Mouse (Mus musculus): ENCODE results near the gene Mydgf. TPM values are rescaled to one million over a fixed set of nuclear protein-coding genes. Genes with fewer than 3 reads are reported as not detected.

Mydgf gene
- 112 and 113 TPM in 2 replicates for polyA plus RNA-seq (2015; fragmentation: Nextera tagmentation; extraction: Ambion mirVana)

DNA sequence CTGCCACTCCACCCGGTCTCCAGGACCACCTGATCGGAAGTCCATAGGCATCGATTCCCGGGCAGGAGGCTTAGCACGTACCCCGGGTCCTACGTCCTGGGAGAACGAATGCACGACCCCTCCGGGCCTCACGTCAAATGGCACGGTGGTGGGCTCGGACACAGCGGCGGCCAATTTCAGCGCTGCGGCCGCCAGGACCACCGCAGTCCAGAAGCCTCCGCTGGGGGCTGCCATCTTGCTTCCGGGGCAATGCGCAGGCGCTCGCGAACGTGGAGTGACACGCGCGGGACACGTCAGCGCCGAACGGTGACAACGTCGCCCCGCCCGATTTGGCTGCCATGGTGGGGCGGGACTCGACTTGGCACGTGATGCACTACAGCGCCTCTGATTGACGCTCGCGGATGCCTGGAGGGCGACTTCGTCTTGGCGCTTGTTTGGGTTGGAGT is at the start of gene Mydgf:
Mydgf (minus strand) TSS at position 263 of the 446 bp plus-strand sequence.
- under 1% methylated on average over 47 of the region's 47 CpGs for WGBS
- Histone ChIP-seq H3K27ac (peak within 1 kb of the TSS; percentile 83), H3K4me2 (peak within 1 kb of the TSS; percentile 76), H3K9me3 (no peaks in the 10 kb centered on the region), H3K27me3 (replicated peaks) (no peaks in the 10 kb centered on the region), H3K4me3 (replicated peaks) (peak within 1 kb of the TSS; percentile 85), H3K4me1 (peaks cover 25% of the 10 kb centered on the region), H3K9ac (peak within 1 kb of the TSS; percentile 76), H3K36me3 (peaks cover 29% of the 10 kb centered on the region)
- ATAC-seq (ENCODE audit: insufficient read depth, low FRiP score, low read depth) = peak; percentile 91

DNA sequence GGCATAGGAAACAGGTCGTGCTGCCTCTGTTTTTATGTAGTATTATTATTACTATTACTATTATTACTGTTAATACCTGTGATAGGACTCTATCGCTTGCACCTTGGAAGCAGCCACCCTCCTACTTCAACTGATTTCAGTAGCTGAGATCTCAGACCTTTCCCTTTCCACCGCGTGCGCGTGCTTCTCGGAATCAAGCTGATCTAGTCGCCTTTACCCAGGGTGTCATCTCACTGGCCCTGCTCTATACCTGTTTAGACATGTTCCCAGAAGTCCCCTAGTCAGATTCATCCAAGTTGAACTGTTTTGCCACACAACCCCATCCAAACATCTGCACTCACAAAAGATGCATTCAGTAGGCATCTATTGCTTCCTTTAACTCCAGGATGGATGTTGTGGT is 49.7 kb upstream of the Mydgf start:
- 48% methylated on average over 8 of the region's 8 CpGs for WGBS
- Histone ChIP-seq H3K36me3 (no peaks in the 10 kb centered on the region), H3K4me3 (replicated peaks) (no peak overlapping the region), H3K9ac (no peak overlapping the region), H3K27me3 (replicated peaks) (no peaks in the 10 kb centered on the region), H3K9me3 (no peaks in the 10 kb centered on the region), H3K4me1 (no peaks in the 10 kb centered on the region), H3K4me2 (no peak overlapping the region), H3K27ac (no peak overlapping the region)
- ATAC-seq (ENCODE audit: insufficient read depth, low FRiP score, low read depth) = no peak

DNA sequence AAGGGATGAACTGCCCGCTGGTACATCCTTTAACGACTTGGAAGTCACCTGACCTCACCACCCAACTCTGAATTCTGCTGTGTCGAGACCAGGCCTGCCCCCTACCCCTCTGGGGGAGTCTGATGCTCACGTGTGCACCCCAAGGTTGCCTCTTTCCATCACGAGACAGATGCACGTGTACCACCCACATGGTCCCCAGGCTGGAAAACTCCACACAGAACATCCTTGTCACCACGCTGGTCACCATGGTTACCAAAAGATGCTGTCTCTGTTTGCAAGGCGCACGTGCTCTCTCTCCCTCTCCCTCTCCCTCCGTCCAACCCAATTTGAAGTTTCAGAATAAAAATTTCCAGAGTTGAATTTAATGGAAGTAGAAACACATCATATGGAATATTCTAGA is 46.2 kb upstream of the Mydgf start:
- WGBS = 58% methylated on average over 10 of the region's 10 CpGs
- H3K36me3 ChIP-seq = no peaks in the 10 kb centered on the region
- no peak overlapping the region for H3K27ac ChIP-seq
- no peaks in the 10 kb centered on the region for H3K9me3 ChIP-seq
- no peak overlapping the region for H3K4me3 ChIP-seq (replicated peaks)
- no peak for ATAC-seq (ENCODE audit: insufficient read depth, low FRiP score, low read depth)
- H3K27me3 ChIP-seq (replicated peaks) = no peaks in the 10 kb centered on the region
- H3K4me2 ChIP-seq = no peak overlapping the region
- H3K9ac ChIP-seq = no peak overlapping the region
- H3K4me1 ChIP-seq = no peaks in the 10 kb centered on the region

DNA sequence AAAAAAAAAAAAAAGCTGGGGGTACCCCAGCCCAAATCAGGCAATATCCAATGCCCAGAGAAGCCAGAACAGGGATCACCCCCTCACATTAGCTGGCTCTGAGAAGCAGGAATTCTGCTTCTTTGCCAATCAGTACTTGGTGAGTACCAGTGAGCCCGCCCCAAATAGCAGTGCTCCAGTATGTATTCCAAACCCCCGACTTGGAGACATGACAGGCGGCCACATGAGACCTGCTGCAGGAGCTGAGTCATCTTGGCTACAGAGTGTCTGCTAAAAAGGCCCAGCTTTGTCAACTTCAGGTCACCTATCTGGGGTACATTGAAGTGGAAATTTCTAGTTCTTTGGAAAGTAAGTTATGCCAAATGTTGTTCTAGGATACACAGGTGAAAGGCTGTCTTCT is 42.8 kb upstream of the Mydgf start:
- Histone ChIP-seq H3K9ac (no peak overlapping the region), H3K36me3 (no peaks in the 10 kb centered on the region), H3K4me2 (no peak overlapping the region), H3K9me3 (no peaks in the 10 kb centered on the region), H3K4me1 (no peaks in the 10 kb centered on the region), H3K4me3 (replicated peaks) (no peak overlapping the region), H3K27ac (no peak overlapping the region), H3K27me3 (replicated peaks) (no peaks in the 10 kb centered on the region)
- WGBS = 70% methylated on average over 3 of the region's 3 CpGs
- ATAC-seq (ENCODE audit: insufficient read depth, low FRiP score, low read depth) = no peak

DNA sequence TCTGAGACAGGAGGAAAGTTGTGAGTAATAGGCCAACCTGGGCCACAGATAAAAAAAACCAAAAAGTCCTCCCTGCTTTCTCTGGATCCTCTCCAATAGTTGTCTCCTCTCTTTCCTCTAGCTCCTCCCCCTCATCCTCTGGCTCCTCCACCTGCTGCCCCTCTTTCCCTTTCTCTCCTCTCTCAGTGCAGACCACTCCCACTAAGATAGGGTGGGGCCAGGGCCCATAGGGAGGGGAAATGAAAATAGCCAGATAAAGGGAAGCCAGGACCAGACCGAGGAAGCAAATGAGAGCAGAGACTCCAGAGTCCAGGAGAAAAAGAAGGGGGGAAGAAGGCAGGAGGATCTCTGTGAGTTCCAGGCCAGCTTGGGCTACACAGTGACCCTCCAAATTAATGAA is 41.2 kb upstream of the Mydgf start:
- Histone ChIP-seq H3K4me1 (no peaks in the 10 kb centered on the region), H3K4me2 (no peak overlapping the region), H3K27ac (no peak overlapping the region), H3K9ac (no peak overlapping the region), H3K4me3 (replicated peaks) (no peak overlapping the region), H3K27me3 (replicated peaks) (no peaks in the 10 kb centered on the region), H3K9me3 (no peaks in the 10 kb centered on the region), H3K36me3 (no peaks in the 10 kb centered on the region)
- ATAC-seq (ENCODE audit: insufficient read depth, low FRiP score, low read depth) = no peak
- WGBS = 26% methylated on average over 1 of the region's 1 CpGs

DNA sequence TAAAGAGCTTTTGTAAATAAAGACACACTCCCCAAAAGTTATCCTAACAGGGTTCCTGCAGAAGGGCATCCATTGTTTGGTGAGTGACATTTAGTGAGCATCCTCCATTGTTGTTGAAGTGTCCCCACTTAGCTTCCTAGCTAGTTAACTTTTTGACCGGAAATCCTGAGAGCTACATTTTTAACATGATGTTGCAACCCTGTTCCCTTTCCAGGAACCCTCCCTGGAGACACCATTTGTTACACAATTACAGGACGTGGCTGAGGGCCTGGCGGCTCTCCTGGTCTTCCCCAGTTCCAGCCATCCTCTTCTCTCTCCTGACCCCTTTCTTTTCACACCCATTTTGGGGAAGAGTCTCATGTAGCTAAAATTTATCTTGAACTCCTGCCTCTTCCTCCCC is 36.1 kb upstream of the Mydgf start:
- Histone ChIP-seq H3K27me3 (replicated peaks) (no peaks in the 10 kb centered on the region), H3K9ac (no peak overlapping the region), H3K4me2 (no peak overlapping the region; the same call in 1 of the 2 replicates), H3K9me3 (no peaks in the 10 kb centered on the region), H3K27ac (peak overlapping the region; percentile 31; the same call in 1 of the 2 replicates), H3K4me3 (replicated peaks) (no peak overlapping the region), H3K36me3 (no peaks in the 10 kb centered on the region), H3K4me1 (peaks cover 18% of the 10 kb centered on the region)
- WGBS = 40% methylated on average over 3 of the region's 3 CpGs
- no peak for ATAC-seq (ENCODE audit: insufficient read depth, low FRiP score, low read depth)

DNA sequence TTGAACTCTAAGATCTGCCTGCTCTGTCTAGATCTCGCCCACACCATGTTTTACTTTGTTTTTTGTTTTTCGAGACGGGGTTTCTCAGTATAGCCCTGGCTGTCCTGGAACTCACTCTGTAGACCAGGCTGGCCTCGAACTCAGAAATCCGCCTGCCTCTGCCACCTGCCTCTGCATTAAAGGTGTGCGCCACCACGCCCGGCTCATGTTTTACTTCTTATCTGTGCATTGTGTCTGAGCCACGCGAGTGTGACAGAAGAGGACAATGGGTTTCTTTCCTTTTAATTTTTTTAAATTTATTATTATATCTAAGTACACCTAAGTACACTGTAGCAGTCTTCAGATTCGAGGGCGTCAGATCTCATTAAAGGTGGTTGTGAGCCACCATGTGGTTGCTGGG is 35.5 kb upstream of the Mydgf start:
- Histone ChIP-seq H3K27me3 (replicated peaks) (no peaks in the 10 kb centered on the region), H3K4me2 (peak overlapping the region; percentile 72), H3K4me3 (replicated peaks) (peak overlapping the region; percentile 89), H3K4me1 (peaks cover 18% of the 10 kb centered on the region), H3K9ac (peak overlapping the region; percentile 2; the same call in 1 of the 2 replicates), H3K36me3 (no peaks in the 10 kb centered on the region), H3K9me3 (no peaks in the 10 kb centered on the region), H3K27ac (peak overlapping the region; percentile 67)
- no peak for ATAC-seq (ENCODE audit: insufficient read depth, low FRiP score, low read depth)
- 40% methylated on average over 12 of the region's 12 CpGs for WGBS

DNA sequence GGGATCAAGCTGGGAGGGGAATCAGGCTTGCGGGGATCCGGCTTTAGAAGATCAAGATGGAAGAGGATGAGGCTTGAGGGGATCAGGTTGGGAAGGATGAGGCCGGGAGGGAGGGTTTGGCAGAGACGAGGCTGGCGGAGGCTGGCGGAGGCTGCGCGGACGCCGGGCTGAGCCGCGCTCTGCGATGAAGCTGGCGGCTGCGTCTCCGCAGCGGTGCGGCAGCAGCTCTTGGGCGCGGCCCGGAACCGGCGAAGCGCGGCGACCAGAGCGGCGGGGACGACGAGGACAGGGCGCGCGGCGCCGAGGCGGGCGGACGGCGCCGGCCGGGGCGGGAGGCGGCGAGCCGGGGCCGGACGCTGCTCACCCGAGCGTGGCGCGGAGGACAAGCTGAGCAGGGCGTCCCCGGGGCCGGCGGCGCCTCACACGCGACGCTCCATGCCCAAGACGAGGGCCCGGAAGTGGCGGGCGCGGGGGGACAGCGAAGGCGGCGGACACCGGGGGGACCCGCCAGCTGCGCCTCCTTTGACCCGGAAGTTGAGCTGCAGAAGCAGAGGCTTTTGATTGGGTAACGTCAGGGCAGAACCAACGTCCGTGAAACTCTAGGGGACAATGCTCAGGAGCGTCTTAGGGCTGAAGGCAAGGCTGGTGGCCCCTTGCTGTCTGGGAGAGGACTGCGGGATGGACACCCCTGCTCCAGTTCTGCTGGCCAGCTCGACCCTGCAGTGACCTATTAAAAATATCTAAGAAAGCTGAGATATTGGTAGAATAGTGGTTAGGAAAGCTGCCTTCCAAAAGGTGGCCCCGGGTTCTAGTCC is 34.9 kb upstream of the Mydgf start, which contains the start of gene Dpp9:
Dpp9 (minus strand) TSS at position 529 of the 815 bp plus-strand sequence.
- H3K4me1 ChIP-seq = peaks cover 18% of the 10 kb centered on the region
- no peaks in the 10 kb centered on the region for H3K36me3 ChIP-seq
- WGBS = under 1% methylated on average over 77 of the region's 78 CpGs
- H3K9me3 ChIP-seq = no peaks in the 10 kb centered on the region
- H3K9ac ChIP-seq = peak within 1 kb of the TSS; percentile 84
- peak within 1 kb of the TSS; percentile 89 for H3K27ac ChIP-seq
- peak within 1 kb of the TSS; percentile 89 for H3K4me3 ChIP-seq (replicated peaks)
- peak; percentile 97 for ATAC-seq (ENCODE audit: insufficient read depth, low FRiP score, low read depth)
- peak within 1 kb of the TSS; percentile 72 for H3K4me2 ChIP-seq
- H3K27me3 ChIP-seq (replicated peaks) = no peaks in the 10 kb centered on the region

DNA sequence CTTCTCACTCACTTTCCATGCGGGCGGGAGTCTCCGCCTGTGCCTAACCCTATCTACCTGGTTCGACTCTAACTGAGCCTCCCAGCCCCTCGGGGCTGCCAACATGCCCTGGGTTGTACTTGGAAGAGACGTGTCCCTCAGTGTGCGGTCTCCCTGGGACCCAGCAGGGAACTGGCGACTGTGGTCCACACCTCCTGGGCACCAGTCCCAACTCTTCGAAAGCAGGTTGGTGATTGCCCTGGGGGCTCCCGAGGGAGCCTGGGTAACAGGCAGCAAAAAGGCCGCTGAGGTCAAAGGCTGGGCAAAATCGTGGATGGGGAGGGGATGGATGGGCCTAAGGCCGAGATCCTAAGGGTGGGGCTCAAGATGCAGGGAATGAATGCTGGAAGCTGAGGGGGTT is 34.0 kb upstream of the Mydgf start:
- H3K4me2 ChIP-seq = peak overlapping the region; percentile 72
- peak overlapping the region; percentile 89 for H3K4me3 ChIP-seq (replicated peaks)
- ATAC-seq (ENCODE audit: insufficient read depth, low FRiP score, low read depth) = no peak
- peak overlapping the region; percentile 89; the same call in 1 of the 2 replicates for H3K27ac ChIP-seq
- peak overlapping the region; percentile 84; the same call in 1 of the 2 replicates for H3K9ac ChIP-seq
- H3K27me3 ChIP-seq (replicated peaks) = no peaks in the 10 kb centered on the region
- peaks cover 22% of the 10 kb centered on the region for H3K4me1 ChIP-seq
- 64% methylated on average over 13 of the region's 13 CpGs for WGBS
- H3K9me3 ChIP-seq = no peaks in the 10 kb centered on the region
- H3K36me3 ChIP-seq = no peaks in the 10 kb centered on the region

DNA sequence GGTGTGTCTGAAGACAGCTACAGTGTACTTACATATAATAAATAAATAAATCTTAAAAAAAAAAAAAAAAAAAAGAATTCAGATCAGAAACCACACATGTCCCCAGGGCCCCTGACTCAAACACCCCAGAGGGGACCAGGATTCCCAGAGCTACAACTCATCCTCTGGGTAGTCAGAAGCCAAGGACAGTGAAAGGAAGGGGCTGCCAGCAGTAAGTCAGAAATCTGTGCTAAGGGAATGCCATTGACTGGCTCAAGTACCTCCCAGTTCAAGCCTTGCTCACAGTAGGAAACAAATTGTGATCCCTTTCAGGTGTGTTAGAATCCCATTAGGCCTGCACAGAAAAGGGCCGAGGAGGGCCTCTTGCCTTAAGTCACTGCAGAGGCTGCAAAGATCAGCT is 30.5 kb upstream of the Mydgf start:
- Histone ChIP-seq H3K9ac (no peak overlapping the region), H3K9me3 (no peaks in the 10 kb centered on the region), H3K4me1 (peaks cover 25% of the 10 kb centered on the region), H3K27me3 (replicated peaks) (no peaks in the 10 kb centered on the region), H3K27ac (no peak overlapping the region), H3K4me2 (no peak overlapping the region), H3K4me3 (replicated peaks) (no peak overlapping the region), H3K36me3 (peaks cover 23% of the 10 kb centered on the region)
- WGBS = 74% methylated on average over 1 of the region's 1 CpGs
- ATAC-seq (ENCODE audit: insufficient read depth, low FRiP score, low read depth) = no peak

DNA sequence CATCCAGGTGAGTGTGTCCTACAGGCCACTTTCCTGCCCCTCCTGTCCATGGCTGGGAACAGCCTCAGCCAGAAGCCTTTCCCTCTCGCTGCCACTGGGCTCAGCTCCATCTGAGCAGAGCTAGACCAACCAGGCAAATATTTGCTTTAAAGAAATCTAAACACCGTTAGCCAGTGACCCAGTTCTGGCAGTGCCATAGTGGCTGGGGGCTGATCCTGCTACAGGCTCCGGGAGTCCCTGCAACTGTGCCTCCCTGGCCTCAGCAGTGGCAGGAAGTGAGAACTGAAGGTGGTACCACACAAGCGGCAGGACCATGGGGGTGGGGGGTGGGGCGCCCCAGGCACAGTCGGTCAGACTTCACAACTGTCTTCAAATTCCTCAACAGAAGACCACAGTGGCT is 29.0 kb upstream of the Mydgf start:
- peaks cover 24% of the 10 kb centered on the region for H3K4me1 ChIP-seq
- no peak overlapping the region for H3K4me3 ChIP-seq (replicated peaks)
- H3K4me2 ChIP-seq = no peak overlapping the region
- H3K36me3 ChIP-seq = peaks cover 36% of the 10 kb centered on the region
- peak; percentile 79 for ATAC-seq (ENCODE audit: insufficient read depth, low FRiP score, low read depth)
- no peak overlapping the region for H3K9ac ChIP-seq
- H3K27ac ChIP-seq = peak overlapping the region; percentile 44; the same call in 1 of the 2 replicates
- no peaks in the 10 kb centered on the region for H3K9me3 ChIP-seq
- WGBS = 32% methylated on average over 6 of the region's 6 CpGs
- no peaks in the 10 kb centered on the region for H3K27me3 ChIP-seq (replicated peaks)

DNA sequence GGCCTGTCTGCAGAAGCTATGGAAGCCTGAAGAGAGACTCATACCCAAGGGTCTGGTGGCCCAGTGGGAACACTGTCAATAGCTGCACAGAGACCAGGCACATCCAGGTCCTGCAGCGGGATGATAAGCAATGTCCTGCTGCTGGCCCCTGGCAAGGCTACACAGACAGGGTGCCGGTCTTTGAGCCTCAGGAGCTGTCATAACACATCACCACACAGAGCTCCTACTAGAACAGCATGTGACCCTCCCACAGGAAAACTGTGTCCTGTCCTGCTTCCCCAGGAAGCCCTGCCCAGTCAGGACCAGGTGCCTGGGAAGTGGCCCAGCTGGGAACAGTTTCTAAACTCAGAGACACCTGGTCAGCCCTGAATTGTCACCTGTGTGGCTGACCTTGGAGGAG is 27.4 kb upstream of the Mydgf start:
- Histone ChIP-seq H3K4me3 (replicated peaks) (no peak overlapping the region), H3K36me3 (peaks cover 46% of the 10 kb centered on the region), H3K9ac (no peak overlapping the region), H3K27me3 (replicated peaks) (no peaks in the 10 kb centered on the region), H3K4me2 (no peak overlapping the region), H3K4me1 (peaks cover 13% of the 10 kb centered on the region; the same call in 1 of the 2 replicates), H3K9me3 (no peaks in the 10 kb centered on the region), H3K27ac (no peak overlapping the region)
- ATAC-seq (ENCODE audit: insufficient read depth, low FRiP score, low read depth) = peak; percentile 9; the same call in 1 of the 2 replicates
- WGBS = 85% methylated on average over 2 of the region's 2 CpGs

Measured in stomach, embryonic 15.5 days (tissue).